Mouse (Mus musculus) megakaryocyte progenitor cell, adult 5-6 weeks (primary cell): ENCODE data around the gene Hist1h3a. TPM values are rescaled to one million over a fixed set of nuclear protein-coding genes. Genes with fewer than 3 reads are reported as not detected.
A peak's percentile ranks its signal among the peaks of the same experiment; 100 is the strongest.

Experiments used
- ATAC-seq: replicated peaks from 2 replicates; pipeline ENCODE4 v1.8.0; 2016; ENCODE audit warnings: mild to moderate bottlenecking, moderate TSS enrichment, inconsistent platforms; ENCODE audit not compliant: poor library complexity
- total RNA-seq, 2 experiments: library from RNA; stranded (forward) in 1 of 2; stranded (reverse) in 1 of 2; fragments of 157-497, 149-512 nt in 1 of 2; fragments of 200-1000 nt in 1 of 2; gene quantifications; 2 replicates each; pipeline versions ENCODE4 v1.2.3 to v1.2.4; 2015 to 2017

Hist1h3a gene
- total RNA-seq, 2 experiments from 2014 or later: 63.0 to 612 TPM

DNA sequence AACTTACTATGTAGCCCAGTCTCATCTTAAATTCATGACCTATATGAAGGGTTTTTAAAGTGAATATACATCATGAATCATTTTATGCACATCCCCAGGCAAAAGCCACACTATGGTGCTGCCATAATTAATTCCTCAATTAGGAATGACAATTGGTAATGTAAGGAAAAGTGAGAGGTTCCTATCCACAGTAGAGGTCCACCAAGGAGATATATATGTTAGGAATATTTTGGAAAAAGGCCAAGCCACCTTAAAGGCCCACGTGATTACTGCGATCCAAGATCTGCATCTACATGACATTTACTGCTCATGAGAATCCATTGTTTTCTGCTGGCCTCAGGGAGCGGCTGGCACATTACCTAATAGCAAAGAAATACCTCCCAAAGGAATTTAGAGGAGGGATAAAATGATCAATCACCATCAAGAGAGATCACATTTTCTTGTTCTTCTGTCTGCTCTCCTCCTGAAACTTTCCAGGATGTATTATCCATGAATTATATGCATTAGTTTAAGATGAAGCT lies 2.9 kb downstream of the Hist1h3a start:
- no peak for ATAC-seq

DNA sequence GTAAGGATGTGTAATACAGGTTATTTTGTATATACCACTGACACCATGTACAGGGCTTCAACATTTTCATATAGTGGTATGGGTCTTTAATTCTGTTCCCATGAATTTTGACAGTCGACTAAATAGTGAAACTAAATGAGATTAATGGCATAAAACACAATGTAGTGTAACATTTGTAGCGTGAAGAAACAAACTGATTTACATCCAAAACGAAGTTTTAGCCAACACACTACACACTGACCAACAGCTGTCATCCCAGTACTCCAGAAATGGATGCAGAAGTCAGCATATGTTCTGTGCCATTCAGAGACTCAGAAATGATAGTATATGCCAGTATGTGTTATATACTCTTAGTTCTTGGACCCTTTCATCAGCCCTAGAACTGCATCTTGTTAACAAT lies 4.3 kb downstream of the Hist1h3a start:
- no peak for ATAC-seq

DNA sequence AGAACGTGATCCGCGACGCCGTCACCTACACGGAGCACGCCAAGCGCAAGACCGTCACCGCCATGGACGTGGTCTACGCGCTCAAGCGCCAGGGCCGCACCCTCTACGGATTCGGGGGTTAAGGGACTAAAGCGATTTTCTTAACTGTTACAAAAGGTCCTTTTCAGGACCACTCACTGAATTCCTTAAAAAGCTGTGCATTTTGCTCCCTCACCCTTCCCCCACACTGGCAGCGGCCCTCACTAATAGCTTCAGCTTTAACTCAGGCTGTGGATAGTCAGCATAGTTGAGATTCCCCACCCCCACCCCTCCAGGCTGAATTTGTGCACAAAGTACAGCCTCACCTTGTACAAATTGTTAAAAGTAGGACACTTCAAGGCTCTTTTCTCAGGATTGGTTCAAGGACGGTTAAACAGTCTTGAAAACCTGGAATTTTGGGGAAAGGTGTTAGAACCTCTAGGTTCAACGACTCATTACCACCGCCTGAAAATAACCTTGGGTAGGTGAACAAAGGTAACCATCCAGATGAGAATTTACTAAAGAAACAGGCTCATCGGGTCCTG lies 4.9 kb downstream of the Hist1h3a start:
- ATAC-seq: peak; percentile 25

DNA sequence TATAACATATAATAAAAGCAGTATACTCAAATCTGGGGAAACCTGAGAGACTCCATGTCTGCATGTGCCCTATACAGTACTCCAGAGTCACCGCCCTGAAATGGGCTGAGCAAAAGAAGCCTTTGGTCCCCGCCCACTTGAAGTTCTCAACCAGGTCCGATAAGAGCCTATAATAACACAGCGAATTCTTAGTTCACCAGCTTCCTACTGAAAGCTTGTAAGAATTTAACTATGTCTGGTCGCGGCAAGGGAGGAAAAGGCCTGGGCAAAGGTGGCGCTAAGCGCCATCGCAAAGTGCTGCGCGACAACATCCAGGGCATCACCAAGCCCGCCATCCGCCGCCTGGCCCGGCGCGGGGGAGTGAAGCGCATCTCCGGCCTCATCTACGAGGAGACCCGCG lies 5.4 kb downstream of the Hist1h3a start, which contains the start of gene Hist1h4b:
Hist1h4b (plus strand) TSS at position 224 of the 400 bp plus-strand sequence.
- ATAC-seq: peak; percentile 51

DNA sequence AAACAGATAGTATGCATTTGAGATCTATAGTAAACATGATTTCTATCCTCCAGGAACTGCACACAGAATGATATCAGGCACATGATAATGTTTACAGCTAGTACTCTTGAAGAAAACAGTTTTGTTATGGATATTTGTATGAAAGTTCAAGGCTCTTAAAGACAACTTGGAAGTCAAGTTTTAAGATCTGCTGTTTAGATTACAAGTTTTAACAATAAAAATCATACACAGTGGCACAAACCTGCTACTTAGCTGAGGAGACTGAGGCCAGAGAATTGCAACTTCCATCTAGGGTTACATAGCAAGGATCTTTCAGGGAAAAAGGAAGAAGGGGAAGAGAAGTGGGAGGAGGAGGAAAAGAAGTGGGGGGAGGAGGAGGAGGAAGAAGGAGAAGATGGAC lies 7.2 kb downstream of the Hist1h3a start:
- no peak for ATAC-seq

DNA sequence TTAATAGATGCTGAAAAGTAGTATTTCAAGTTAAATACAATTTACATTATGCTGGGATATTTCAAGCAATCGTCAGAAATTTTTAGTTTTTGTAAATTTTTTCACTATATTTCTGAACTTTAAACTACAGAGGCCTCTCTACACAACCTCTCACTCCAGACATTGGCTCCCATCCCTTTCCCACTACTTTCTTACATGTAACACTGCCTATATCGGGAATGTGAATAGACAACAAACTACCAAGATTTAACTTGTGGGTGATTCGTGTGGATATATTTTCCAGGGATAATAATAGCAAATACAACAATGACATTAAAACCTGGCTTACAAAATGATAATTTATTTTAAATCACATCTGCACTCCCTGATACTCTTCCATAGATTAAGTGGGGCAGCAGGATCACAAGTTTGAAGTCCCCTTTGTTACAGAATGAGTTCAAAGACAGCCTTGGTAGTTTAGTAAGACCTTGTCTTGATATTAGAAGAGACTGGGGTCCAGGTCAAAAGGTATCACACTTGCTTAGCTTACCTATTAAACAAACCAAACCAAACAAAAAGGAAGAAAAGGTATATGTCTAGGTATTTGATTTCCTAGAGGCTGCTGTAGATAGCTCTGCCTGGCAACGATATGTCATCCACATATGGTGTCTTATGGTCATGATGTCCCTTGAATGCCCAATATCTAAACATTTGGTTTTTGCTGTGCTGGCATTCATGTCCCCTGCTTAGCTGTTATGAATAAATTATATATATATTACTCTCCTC lies 8.7 kb downstream of the Hist1h3a start:
- ATAC-seq: no peak

DNA sequence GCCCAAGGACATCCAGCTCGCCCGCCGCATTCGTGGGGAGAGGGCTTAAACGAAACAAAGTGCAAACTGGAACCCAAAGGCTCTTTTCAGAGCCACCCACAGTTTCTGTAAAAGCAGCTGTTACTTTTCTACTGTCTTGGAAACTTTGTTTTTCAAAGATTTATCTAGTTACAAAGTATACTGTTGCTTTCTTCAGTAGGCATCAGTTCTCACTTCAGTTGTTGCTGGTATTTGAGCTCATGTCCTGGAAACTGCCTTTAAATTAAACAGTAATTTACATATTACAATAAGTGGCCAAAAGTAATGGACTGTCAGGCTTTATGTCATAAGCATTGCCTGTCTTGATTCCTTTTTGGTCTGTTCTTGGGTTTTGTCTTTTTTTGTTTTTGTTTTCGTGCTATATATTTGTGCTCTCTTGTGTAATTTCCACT lies 9.4 kb downstream of the Hist1h3a start:
- no peak for ATAC-seq

DNA sequence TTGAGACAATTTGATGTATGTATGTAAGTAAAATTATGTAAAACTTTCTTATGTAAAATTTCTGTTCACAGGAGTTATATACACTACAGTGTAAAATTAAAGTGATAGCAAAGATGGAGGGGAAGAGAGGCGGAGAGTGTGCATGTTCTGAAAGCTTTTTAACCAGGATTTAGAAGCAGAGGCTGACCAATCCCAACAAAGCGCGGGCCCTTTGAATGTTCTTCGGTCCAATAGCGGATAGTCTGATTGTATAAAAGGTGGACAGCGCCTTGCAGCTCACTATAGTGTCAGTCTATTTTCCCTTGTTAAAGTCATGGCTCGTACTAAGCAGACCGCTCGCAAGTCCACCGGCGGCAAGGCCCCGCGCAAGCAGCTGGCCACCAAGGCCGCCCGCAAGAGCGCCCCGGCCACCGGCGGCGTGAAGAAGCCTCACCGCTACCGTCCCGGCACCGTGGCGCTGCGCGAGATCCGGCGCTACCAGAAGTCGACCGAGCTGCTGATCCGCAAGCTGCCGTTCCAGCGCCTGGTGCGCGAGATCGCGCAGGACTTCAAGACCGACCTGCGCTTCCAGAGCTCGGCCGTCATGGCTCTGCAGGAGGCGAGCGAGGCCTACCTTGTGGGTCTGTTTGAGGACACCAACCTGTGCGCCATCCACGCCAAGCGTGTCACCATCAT lies 10.0 kb downstream of the Hist1h3a start, which contains the start of gene Hist1h3b:
Hist1h3b (plus strand) TSS at position 201 of the 675 bp plus-strand sequence.
- ATAC-seq: peak; percentile 63

DNA sequence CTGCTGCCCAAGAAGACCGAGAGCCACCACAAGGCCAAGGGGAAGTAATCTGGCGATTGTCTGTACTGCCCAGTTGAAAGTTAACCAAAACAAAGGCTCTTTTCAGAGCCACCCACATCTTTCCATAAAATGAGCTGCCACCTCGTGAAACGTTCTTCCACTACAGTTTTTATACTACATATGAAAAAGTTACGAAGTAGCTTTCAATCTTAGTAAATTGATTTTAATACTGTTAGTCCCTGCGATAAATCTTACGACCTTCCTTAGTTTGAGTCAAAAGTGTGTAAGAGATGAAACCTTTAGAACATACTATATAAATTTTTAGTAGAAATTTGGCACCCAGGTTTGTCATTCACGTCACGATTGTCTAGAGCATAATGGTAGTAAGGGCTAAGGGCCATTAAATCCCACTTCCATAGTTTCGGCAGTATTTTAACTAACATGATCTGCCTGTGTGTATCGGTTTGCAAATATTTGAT lies 10.7 kb downstream of the Hist1h3a start:
- peak; percentile 13 for ATAC-seq

DNA sequence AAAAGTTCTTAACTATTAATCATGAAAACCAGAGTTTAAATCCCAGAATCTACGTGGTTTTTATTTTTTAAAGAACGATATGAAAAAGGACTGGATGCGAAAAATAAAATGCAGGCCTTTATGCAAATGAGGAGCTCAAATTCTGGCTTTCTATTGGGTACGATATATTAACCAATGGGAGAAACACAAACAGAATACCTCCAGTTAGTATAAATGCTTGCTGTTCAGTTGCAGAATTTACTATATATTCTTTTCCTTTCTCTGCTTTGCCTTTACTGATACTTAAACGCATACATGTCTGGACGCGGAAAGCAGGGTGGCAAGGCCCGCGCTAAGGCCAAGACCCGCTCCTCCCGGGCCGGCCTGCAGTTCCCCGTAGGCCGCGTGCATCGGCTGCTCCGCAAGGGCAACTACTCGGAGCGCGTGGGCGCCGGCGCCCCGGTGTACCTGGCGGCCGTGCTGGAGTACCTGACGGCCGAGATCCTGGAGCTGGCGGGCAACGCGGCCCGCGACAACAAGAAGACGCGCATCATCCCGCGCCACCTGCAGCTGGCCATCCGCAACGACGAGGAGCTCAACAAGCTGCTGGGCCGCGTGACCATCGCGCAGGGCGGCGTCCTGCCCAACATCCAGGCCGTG lies 11.2 kb downstream of the Hist1h3a start, which contains the start of gene Hist1h2ab:
Hist1h2ab (plus strand) TSS at position 288 of the 639 bp plus-strand sequence.
- ATAC-seq: peak; percentile 59

DNA sequence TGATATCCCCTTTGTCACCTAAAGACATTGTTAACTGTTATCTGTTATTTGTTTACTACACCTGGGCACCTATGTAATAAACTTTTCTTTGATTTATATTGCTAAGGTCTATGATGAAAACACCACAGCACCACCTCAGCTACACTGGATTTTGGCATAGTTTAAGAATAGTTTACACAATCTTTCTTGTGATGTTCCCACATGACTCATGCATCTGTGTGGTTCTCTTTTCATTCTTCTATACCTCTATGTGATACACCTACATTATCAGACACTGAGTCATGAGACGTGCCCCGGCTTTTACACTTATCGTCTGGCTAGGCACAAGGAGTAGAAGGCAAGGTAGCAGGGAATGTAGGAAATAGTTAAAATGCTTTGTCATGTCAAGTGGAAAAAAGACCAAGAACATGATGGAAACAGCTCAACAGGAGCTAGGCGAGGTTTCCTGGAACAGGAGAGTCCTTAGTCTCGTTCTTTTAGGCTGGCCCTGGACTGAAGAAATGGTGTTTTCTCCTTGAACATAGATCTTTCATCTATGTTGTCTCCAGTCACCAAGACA lies 12.5 kb downstream of the Hist1h3a start:
- ATAC-seq: no peak

DNA sequence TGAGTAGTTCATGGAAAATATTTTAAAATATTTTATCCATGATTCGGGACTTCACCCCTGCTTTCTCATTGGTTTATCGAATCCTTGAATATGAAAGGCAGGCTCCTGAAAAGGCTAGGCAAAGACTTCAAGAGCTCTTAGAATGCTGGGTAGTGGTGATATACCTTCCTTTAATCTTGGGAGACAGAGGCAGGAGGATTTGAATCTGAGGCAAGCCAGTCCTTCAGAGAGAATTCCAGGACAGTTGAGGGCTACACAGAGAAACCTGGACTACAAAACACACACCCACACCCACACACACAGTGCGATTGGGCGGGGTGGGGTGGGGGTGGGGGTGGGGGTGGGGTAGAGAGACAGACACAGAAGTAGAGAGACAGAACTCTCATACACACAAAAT lies 14.3 kb downstream of the Hist1h3a start:
- ATAC-seq: no peak

DNA sequence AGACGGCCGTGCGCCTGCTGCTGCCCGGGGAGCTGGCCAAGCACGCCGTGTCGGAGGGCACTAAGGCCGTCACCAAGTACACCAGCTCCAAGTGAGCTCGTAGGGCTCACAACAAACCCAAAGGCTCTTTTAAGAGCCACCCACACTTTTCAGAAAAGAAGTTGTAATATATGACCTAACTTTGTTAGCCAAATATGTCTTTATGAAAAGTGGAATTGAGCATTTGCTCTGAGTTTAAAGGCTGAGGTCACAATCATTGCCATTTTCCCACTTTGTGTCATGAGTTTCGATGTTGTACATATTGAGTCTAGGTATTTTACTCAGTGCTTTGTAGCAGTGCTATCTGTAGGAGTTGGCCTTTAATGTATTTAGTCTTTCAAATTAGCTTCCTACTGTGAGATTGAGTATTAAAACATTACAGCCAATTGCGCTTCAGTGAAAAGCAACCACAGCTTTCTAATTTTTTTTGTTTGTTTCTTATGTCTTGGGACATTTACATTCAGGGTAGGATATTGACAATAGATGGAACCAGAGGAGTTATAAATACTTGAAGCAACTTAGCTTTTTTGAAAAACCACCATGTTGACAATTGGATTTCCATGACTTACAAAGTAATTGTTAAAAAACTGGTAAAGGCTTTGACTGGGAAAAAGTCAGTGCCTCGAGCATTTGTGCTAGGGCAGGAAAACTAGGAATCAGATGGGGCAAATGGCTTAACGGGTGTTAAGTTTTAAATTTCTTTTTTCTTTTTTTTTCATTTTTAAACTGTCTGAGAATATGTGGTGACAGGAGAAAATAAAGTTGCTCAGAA lies 14.9 kb downstream of the Hist1h3a start:
- 0 out of 2 replicates have a peak, but pooled peaks have one; percentile 1 for ATAC-seq

DNA sequence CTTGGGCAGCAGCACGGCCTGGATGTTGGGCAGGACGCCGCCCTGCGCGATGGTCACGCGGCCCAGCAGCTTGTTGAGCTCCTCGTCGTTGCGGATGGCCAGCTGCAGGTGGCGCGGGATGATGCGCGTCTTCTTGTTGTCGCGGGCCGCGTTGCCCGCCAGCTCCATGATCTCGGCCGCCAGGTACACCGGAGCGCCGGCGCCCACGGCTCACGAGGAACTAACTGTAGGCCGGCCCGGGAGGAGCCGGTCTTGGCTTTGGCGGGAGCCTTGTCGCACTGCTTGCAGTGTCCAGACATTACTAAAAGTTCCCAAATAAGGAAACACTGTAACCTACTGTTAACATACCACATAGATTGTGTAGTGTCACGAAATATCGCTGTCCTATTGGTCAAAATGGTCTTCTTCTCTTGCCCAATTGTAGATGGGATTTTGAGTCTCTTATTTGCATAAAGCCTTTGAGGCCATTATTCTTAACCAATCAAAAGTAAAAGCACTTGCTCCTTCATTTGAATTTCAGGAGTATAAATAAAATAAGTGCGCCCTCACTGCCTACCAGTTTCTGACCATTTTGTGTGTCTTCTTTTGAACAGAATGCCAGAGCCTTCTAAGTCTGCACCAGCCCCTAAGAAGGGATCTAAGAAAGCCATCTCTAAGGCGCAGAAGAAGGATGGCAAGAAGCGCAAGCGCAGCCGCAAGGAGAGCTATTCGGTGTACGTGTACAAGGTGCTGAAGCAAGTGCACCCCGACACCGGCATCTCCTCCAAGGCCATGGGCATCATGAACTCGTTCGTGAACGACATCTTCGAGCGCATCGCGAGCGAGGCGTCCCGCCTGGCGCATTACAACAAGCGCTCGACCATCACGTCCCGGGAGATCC lies 15.7 kb downstream of the Hist1h3a start, which contains the start of gene Hist1h2bb:
Hist1h2bb (plus strand) TSS at position 534 of the 880 bp plus-strand sequence.
- ATAC-seq: peak; percentile 66

DNA sequence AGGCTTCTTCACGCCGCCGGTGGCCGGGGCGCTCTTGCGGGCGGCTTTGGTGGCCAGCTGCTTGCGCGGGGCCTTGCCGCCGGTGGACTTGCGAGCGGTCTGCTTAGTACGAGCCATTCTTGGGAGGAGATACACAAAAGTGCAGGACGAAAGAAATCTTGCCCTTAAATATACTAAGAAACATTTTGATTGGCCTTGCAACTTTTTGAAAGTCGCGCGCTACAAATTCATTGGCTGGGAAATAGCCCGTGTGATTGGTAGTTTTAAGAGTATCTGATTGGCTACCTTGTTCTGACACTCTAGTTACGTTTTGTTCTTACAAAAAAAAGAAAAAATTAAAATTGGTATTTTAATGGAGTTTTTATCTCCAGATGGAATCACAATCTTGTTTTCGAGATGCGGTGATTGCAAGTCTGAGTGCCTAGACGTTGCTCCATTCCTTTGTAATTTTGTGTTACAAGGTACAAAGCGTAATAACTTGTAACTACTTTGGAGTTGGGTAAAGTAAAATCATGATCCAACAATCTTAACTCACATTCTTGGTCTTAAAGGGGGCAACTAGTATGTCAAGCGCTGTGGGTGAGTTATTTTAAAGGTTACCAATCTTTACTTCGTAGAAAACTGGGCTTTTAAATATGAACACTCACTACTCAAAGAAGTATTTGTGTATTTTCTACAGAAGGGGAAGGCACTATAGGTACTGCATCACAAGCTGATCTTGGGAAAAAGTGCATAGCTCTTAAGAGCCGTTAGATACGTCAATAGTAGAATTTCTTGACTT lies 16.6 kb downstream of the Hist1h3a start, which contains the start of gene Hist1h3c:
Hist1h3c (minus strand) TSS at position 222 of the 781 bp plus-strand sequence.
- ATAC-seq: peak; percentile 54

DNA sequence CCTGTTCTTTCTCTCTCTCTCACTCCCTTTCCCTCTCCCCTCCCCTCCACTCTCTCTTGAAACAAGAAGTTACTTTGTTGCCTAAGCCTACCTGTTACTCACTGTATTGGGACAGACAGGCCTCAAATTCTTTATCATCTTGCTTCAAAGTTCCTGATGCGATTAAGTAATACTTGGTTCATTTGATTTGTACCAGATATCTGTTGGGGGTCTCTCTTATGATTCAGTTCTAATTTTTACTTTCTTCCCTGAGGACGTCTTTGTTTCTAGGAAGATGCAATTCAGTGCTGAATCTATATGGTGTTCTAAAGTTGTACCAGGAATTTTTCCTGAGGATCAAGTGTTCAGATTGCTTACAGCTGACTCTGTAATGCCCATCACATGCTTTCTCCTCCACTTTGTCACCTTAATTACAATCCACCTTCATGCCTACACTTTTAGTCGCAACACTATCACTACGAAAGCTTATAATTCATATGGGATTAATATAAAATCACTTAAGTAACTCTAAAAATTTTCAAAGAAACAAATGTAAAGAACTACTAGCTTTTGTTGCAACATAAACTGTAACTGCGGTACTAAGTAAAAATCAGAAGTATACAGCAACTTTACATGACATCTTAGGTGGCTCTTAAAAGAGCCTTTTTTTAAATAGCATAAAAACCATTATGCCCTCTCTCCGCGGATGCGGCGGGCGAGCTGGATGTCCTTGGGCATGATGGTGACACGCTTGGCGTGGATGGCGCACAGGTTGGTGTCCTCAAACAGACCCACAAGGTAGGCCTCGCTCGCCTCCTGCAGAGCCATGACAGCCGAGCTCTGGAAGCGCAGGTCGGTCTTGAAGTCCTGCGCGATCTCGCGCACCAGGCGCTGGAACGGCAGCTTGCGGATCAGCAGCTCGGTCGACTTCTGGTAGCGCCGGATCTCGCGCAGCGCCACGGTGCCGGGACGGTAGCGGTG lies 17.5 kb downstream of the Hist1h3a start:
- no peak for ATAC-seq
